Mouse (Mus musculus) heart, embryonic 15.5 days (tissue): ENCODE results near the gene Ubtd1. TPM values are rescaled to one million over a fixed set of nuclear protein-coding genes. Genes with fewer than 3 reads are reported as not detected.

Experiments
- ATAC-seq: fragments of 200-750 bp; cut with Nextera tagmentation; replicated peaks from 2 replicates; pipeline ENCODE4 v1.8.0; 2017; ENCODE audit warnings: low read depth, moderate TSS enrichment; ENCODE audit not compliant: insufficient number of reproducible peaks, insufficient read depth, low FRiP score
- H3K27ac ChIP-seq: fragments of 300-500 bp; sonication (generic); 2 replicates; pipeline ENCODE4 v1.5.1; 2015; ENCODE audit warnings: mild to moderate bottlenecking, inconsistent platforms
- H3K27me3 ChIP-seq: fragments of 300-500 bp; sonication (generic); 2 replicates; pipeline ENCODE4 v1.6.1; 2015; ENCODE audit warnings: inconsistent platforms
- H3K36me3 ChIP-seq: fragments of 300-500 bp; sonication (generic); 2 replicates; pipeline ENCODE4 v1.6.1; 2015; ENCODE audit warnings: mild to moderate bottlenecking, inconsistent platforms
- H3K4me1 ChIP-seq: fragments of 300-500 bp; sonication (generic); replicated peaks from 2 replicates; pipeline ENCODE4 v1.6.1; 2015; ENCODE audit warnings: inconsistent platforms
- H3K4me2 ChIP-seq: fragments of 300-500 bp; sonication (generic); 2 replicates; pipeline ENCODE4 v1.6.1; 2015; ENCODE audit warnings: inconsistent platforms, mild to moderate bottlenecking, moderate library complexity
- H3K4me3 ChIP-seq: fragments of 300-500 bp; sonication (generic); 2 replicates; pipeline ENCODE4 v1.5.1; 2015; ENCODE audit warnings: mild to moderate bottlenecking, inconsistent platforms
- H3K9ac ChIP-seq: fragments of 300-500 bp; sonication (generic); 2 replicates; pipeline ENCODE4 v1.6.1; 2015; ENCODE audit warnings: mild to moderate bottlenecking, inconsistent platforms
- H3K9me3 ChIP-seq: fragments of 300-500 bp; sonication (generic); replicated peaks from 2 replicates; pipeline ENCODE4 v1.6.1; 2016; ENCODE audit warnings: inconsistent platforms
- WGBS: fragments of 180-500 bp; shearing (Covaris S2); methylation state at CpG from one replicate; pipeline ENCODE4 v1.1.7; 2015; ENCODE audit warnings: mixed read lengths; 5-methylcytosine and 5-hydroxymethylcytosine counted together
- polyA plus RNA-seq: library from polyadenylated mRNA; unstranded; fragments of >200 nt; fragmentation: Nextera tagmentation; extraction: Ambion mirVana; gene quantifications from 2 replicates; pipeline ENCODE4 v1.2.1, GENCODE M21; 2015

Gene Ubtd1
- polyA plus RNA-seq, 1 experiment from 2014 or later: 14.6 TPM

GRCm38 (mm10) chr19:41995483-41995882 is 13.9 kb downstream of the Ubtd1 start:
- Histone ChIP-seq H3K4me2 (no peak overlapping the region), H3K4me3 (no peak overlapping the region), H3K9ac (no peak overlapping the region), H3K27me3 (no peaks in the 10 kb centered on the region), H3K4me1 (peaks cover 68% of the 10 kb centered on the region), H3K36me3 (no peaks in the 10 kb centered on the region), H3K9me3 (no peaks in the 10 kb centered on the region), H3K27ac (no peak overlapping the region)
- no peak for ATAC-seq
- 71% methylated on average over 1 of the region's 1 CpGs for WGBS

GRCm38 (mm10) chr19:41997090-41997489 is 15.5 kb downstream of the Ubtd1 start:
- Histone ChIP-seq H3K9ac (no peak overlapping the region), H3K4me1 (peaks cover 74% of the 10 kb centered on the region), H3K27ac (peak overlapping the region; percentile 62), H3K4me2 (no peak overlapping the region), H3K4me3 (no peak overlapping the region), H3K36me3 (no peaks in the 10 kb centered on the region), H3K9me3 (no peaks in the 10 kb centered on the region), H3K27me3 (no peaks in the 10 kb centered on the region)
- ATAC-seq: 0 out of 2 replicates have a peak, but pooled peaks have one; percentile 41
- WGBS: 48% methylated on average over 10 of the region's 10 CpGs

- 0 out of 2 replicates have a peak, but pooled peaks have one; percentile 37 for ATAC-seq
- no peak overlapping the region for H3K4me2 ChIP-seq
- no peaks in the 10 kb centered on the region for H3K27me3 ChIP-seq
- WGBS: 71% methylated on average over 9 of the region's 9 CpGs
- peaks cover 60% of the 10 kb centered on the region for H3K4me1 ChIP-seq
- no peaks in the 10 kb centered on the region for H3K9me3 ChIP-seq
- H3K4me3 ChIP-seq: no peak overlapping the region
- no peaks in the 10 kb centered on the region for H3K36me3 ChIP-seq
- peak overlapping the region; percentile 81 for H3K27ac ChIP-seq
- H3K9ac ChIP-seq: no peak overlapping the region
These were observed 17.4 kb downstream of the Ubtd1 start for GRCm38 (mm10) chr19:41998770-41999548.

- no peak overlapping the region for H3K4me3 ChIP-seq
- no peaks in the 10 kb centered on the region for H3K36me3 ChIP-seq
- peaks cover 68% of the 10 kb centered on the region for H3K4me1 ChIP-seq
- peak overlapping the region; percentile 81 for H3K27ac ChIP-seq
- no peak for ATAC-seq
- no peak overlapping the region for H3K4me2 ChIP-seq
- H3K27me3 ChIP-seq: no peaks in the 10 kb centered on the region
- no peaks in the 10 kb centered on the region for H3K9me3 ChIP-seq
- 78% methylated on average over 4 of the region's 4 CpGs for WGBS
- H3K9ac ChIP-seq: no peak overlapping the region
These were observed 18.2 kb downstream of the Ubtd1 start for GRCm38 (mm10) chr19:41999688-42000283.

- H3K4me1 ChIP-seq: peaks cover 74% of the 10 kb centered on the region
- 15% methylated on average over 4 of the region's 4 CpGs for WGBS
These were observed 18.9 kb downstream of the Ubtd1 start for GRCm38 (mm10) chr19:42000446-42000958.

GRCm38 (mm10) chr19:42001253-42001980 is 19.9 kb downstream of the Ubtd1 start:
- Histone ChIP-seq H3K4me3 (no peak overlapping the region), H3K9ac (no peak overlapping the region), H3K4me1 (peaks cover 75% of the 10 kb centered on the region), H3K9me3 (no peaks in the 10 kb centered on the region), H3K36me3 (no peaks in the 10 kb centered on the region), H3K4me2 (no peak overlapping the region), H3K27ac (peak overlapping the region; percentile 81), H3K27me3 (no peaks in the 10 kb centered on the region)
- ATAC-seq: no peak
- 91% methylated on average over 12 of the region's 12 CpGs for WGBS

More at GRCm38 (mm10) chr19:42000446-42000958, 18.9 kb downstream of the Ubtd1 start:
- no peak overlapping the region; the same call in 1 of the 2 replicates for H3K9ac ChIP-seq
- H3K4me3 ChIP-seq: no peak overlapping the region
- no peak for ATAC-seq
- no peaks in the 10 kb centered on the region for H3K9me3 ChIP-seq
- no peaks in the 10 kb centered on the region for H3K27me3 ChIP-seq
- H3K36me3 ChIP-seq: no peaks in the 10 kb centered on the region
- H3K4me2 ChIP-seq: no peak overlapping the region
- H3K27ac ChIP-seq: peak overlapping the region; percentile 81

GRCm38 (mm10) chr19:42004258-42004657 is 22.7 kb downstream of the Ubtd1 start:
- 30% methylated on average over 6 of the region's 6 CpGs for WGBS
- Histone ChIP-seq H3K27ac (peak overlapping the region; percentile 28; the same call in 1 of the 2 replicates), H3K4me1 (peaks cover 72% of the 10 kb centered on the region)

GRCm38 (mm10) chr19:42005616-42006015 is 24.1 kb downstream of the Ubtd1 start:
- Histone ChIP-seq H3K9ac (no peak overlapping the region), H3K4me3 (no peak overlapping the region), H3K36me3 (no peaks in the 10 kb centered on the region), H3K4me1 (peaks cover 58% of the 10 kb centered on the region), H3K27me3 (no peaks in the 10 kb centered on the region), H3K27ac (peak overlapping the region; percentile 51), H3K4me2 (no peak overlapping the region), H3K9me3 (no peaks in the 10 kb centered on the region)
- 33% methylated on average over 3 of the region's 3 CpGs for WGBS
- no peak for ATAC-seq

More at GRCm38 (mm10) chr19:42004258-42004657, 22.7 kb downstream of the Ubtd1 start:
- H3K9me3 ChIP-seq: no peaks in the 10 kb centered on the region
- no peaks in the 10 kb centered on the region for H3K27me3 ChIP-seq
- H3K4me2 ChIP-seq: no peak overlapping the region
- H3K36me3 ChIP-seq: no peaks in the 10 kb centered on the region
- ATAC-seq: no peak
- no peak overlapping the region for H3K4me3 ChIP-seq
- no peak overlapping the region for H3K9ac ChIP-seq

- H3K4me3 ChIP-seq: no peak overlapping the region
- H3K4me2 ChIP-seq: no peak overlapping the region
- H3K27me3 ChIP-seq: no peaks in the 10 kb centered on the region
- H3K9ac ChIP-seq: no peak overlapping the region
- H3K9me3 ChIP-seq: no peaks in the 10 kb centered on the region
- 65% methylated on average over 8 of the region's 8 CpGs for WGBS
- no peak for ATAC-seq
- no peak overlapping the region for H3K27ac ChIP-seq
- H3K4me1 ChIP-seq: peaks cover 49% of the 10 kb centered on the region
- H3K36me3 ChIP-seq: no peaks in the 10 kb centered on the region
These were observed 25.0 kb downstream of the Ubtd1 start for GRCm38 (mm10) chr19:42006568-42006967.

GRCm38 (mm10) chr19:42008586-42008985 is 27.0 kb downstream of the Ubtd1 start:
- no peak overlapping the region for H3K4me2 ChIP-seq
- peaks cover 49% of the 10 kb centered on the region for H3K4me1 ChIP-seq
- no peaks in the 10 kb centered on the region for H3K36me3 ChIP-seq
- 49% methylated on average over 3 of the region's 3 CpGs for WGBS
- peak overlapping the region; percentile 67 for H3K27ac ChIP-seq
- H3K4me3 ChIP-seq: no peak overlapping the region
- H3K9me3 ChIP-seq: no peaks in the 10 kb centered on the region
- H3K27me3 ChIP-seq: no peaks in the 10 kb centered on the region
- ATAC-seq: no peak
- no peak overlapping the region for H3K9ac ChIP-seq

GRCm38 (mm10) chr19:42009067-42009466 is 27.5 kb downstream of the Ubtd1 start:
- no peaks in the 10 kb centered on the region for H3K9me3 ChIP-seq
- H3K9ac ChIP-seq: no peak overlapping the region
- H3K4me3 ChIP-seq: no peak overlapping the region
- H3K4me1 ChIP-seq: peaks cover 45% of the 10 kb centered on the region
- no peaks in the 10 kb centered on the region for H3K27me3 ChIP-seq
- peak overlapping the region; percentile 67 for H3K27ac ChIP-seq
- no peak for ATAC-seq
- WGBS: 58% methylated on average over 7 of the region's 7 CpGs
- H3K4me2 ChIP-seq: no peak overlapping the region
- H3K36me3 ChIP-seq: no peaks in the 10 kb centered on the region
